Mouse (Mus musculus) CH12.LX (cell line): ENCODE results near the gene Mllt10. TPM values are rescaled to one million over a fixed set of nuclear protein-coding genes. Genes with fewer than 3 reads are reported as not detected.

Experiments used
- DNase-seq: peaks from one replicate; pipeline ENCODE4 v3.0.0-alpha.2; 2013; ENCODE audit errors: extremely low read depth
- H3K27ac ChIP-seq: 2 replicates; pipeline ENCODE4 v1.5.1; 2012; ENCODE audit warnings: low read depth, mild to moderate bottlenecking, control low read depth, moderate library complexity; ENCODE audit not compliant: insufficient read depth
- H3K27me3 ChIP-seq: replicated peaks from 2 replicates; pipeline ENCODE3; 2012; ENCODE audit warnings: inconsistent platforms
- H3K36me3 ChIP-seq, 2 experiments: replicated peaks in 1 of 2; 2 replicates each; pipeline versions ENCODE3 to v1.6.1; 2012; ENCODE audit warnings: inconsistent platforms in 1 of 2, low read length in 1 of 2, mild to moderate bottlenecking in 1 of 2, mixed read lengths in 1 of 2, moderate library complexity in 1 of 2; ENCODE audit not compliant: control insufficient read depth in 1 of 2, insufficient read depth in 1 of 2
- H3K4me1 ChIP-seq, 2 experiments: 2 replicates each; pipeline ENCODE4 v1.6.1; 2012; ENCODE audit warnings: inconsistent platforms in 1 of 2, moderate library complexity in 1 of 2; ENCODE audit not compliant: insufficient read depth in 2 of 2, control insufficient read depth in 1 of 2
- H3K4me2 ChIP-seq: 2 replicates; pipeline ENCODE4 v1.6.1; 2012; ENCODE audit warnings: low read depth, mild to moderate bottlenecking, control low read depth; ENCODE audit not compliant: poor library complexity, insufficient read depth, severe bottlenecking
- H3K4me3 ChIP-seq, 3 experiments: fragments of 150-350 bp in 1 of 3; sonication (generic) in 1 of 3; replicated peaks in 1 of 3; 2 replicates each; pipeline versions ENCODE3 to v1.5.1; 2011 to 2012; ENCODE audit warnings: low read depth in 2 of 3, low read length in 2 of 3, mild to moderate bottlenecking in 2 of 3, moderate library complexity in 2 of 3, control low read depth in 1 of 3, improper control_type of control experiment in 1 of 3, inconsistent platforms in 1 of 3, mixed read lengths in 1 of 3; ENCODE audit not compliant: poor library complexity in 1 of 3
- H3K79me2 ChIP-seq: replicated peaks from 2 replicates; pipeline ENCODE4 v1.6.1; 2012; ENCODE audit warnings: mild to moderate bottlenecking, moderate library complexity; ENCODE audit not compliant: control insufficient read depth, poor library complexity, insufficient read depth, severe bottlenecking; ENCODE audit errors: extremely low read depth
- H3K9ac ChIP-seq: 2 replicates; pipeline ENCODE4 v1.6.1; 2012; ENCODE audit warnings: low read depth, mild to moderate bottlenecking, control low read depth, moderate library complexity; ENCODE audit not compliant: insufficient read depth
- H3K9me3 ChIP-seq: replicated peaks from 2 replicates; pipeline ENCODE3; 2012; ENCODE audit warnings: low read length, inconsistent platforms, mixed read lengths
- BHLHE40 ChIP-seq: IDR thresholded peaks from 2 replicates; pipeline ENCODE4 v1.6.1; 2011; ENCODE audit warnings: mild to moderate bottlenecking, low read depth, low read length, improper control_type of control experiment
- CHD1 ChIP-seq: IDR thresholded peaks from 2 replicates; pipeline ENCODE4 v1.6.1; 2012; ENCODE audit warnings: low read depth, low read length, improper control_type of control experiment, inconsistent platforms
- CHD2 ChIP-seq: IDR thresholded peaks from 2 replicates; pipeline ENCODE4 v1.6.1; 2011; ENCODE audit warnings: low read length, improper control_type of control experiment
- ELF1 ChIP-seq: IDR thresholded peaks from 2 replicates; pipeline ENCODE4 v1.6.1; 2014; ENCODE audit warnings: low read depth, mild to moderate bottlenecking, inconsistent platforms, low read length, improper control_type of control experiment
- EP300 ChIP-seq: IDR thresholded peaks from 2 replicates; pipeline ENCODE4 v1.6.1; 2011; ENCODE audit warnings: low read length, improper control_type of control experiment
- ETS1 ChIP-seq: conservative IDR thresholded peaks from 2 replicates; pipeline ENCODE4 v1.6.1; 2012; ENCODE audit warnings: low read depth, mild to moderate bottlenecking, inconsistent platforms, low read length, improper control_type of control experiment, moderate library complexity
- HCFC1 ChIP-seq: IDR thresholded peaks from 2 replicates; pipeline ENCODE4 v1.6.1; 2012; ENCODE audit warnings: low read depth, mild to moderate bottlenecking, inconsistent platforms, low read length, improper control_type of control experiment
- IRF4 ChIP-seq: IDR thresholded peaks from 2 replicates; pipeline ENCODE4 v1.6.1; 2014; ENCODE audit warnings: low read depth, mild to moderate bottlenecking, inconsistent platforms, low read length, improper control_type of control experiment
- JUN ChIP-seq: IDR thresholded peaks from 2 replicates; pipeline ENCODE4 v1.6.1; 2011; ENCODE audit warnings: low read depth, mild to moderate bottlenecking, low read length, improper control_type of control experiment, moderate library complexity; ENCODE audit not compliant: insufficient read depth
- JUND ChIP-seq: conservative IDR thresholded peaks from 2 replicates; pipeline ENCODE4 v1.6.1; 2011; ENCODE audit warnings: low read depth, low read length, improper control_type of control experiment
- KAT2A ChIP-seq: IDR thresholded peaks from 2 replicates; pipeline ENCODE4 v1.6.1; 2012; ENCODE audit warnings: low read length, improper control_type of control experiment, inconsistent platforms; ENCODE audit not compliant: insufficient replicate concordance
- MAFK ChIP-seq: IDR thresholded peaks from 2 replicates; pipeline ENCODE4 v1.6.1; 2011; ENCODE audit warnings: low read length, improper control_type of control experiment; ENCODE audit not compliant: insufficient replicate concordance
- MAZ ChIP-seq: IDR thresholded peaks from 2 replicates; pipeline ENCODE4 v1.6.1; 2012; ENCODE audit warnings: low read depth, mild to moderate bottlenecking, inconsistent platforms, low read length, improper control_type of control experiment, moderate library complexity
- MEF2A ChIP-seq: IDR thresholded peaks from 2 replicates; pipeline ENCODE4 v1.6.1; 2014; ENCODE audit warnings: low read depth, mild to moderate bottlenecking, inconsistent platforms, low read length, improper control_type of control experiment, borderline replicate concordance
- MXI1 ChIP-seq: IDR thresholded peaks from 2 replicates; pipeline ENCODE4 v1.6.1; 2011; ENCODE audit warnings: mild to moderate bottlenecking, low read depth, low read length, improper control_type of control experiment
- MYC ChIP-seq: IDR thresholded peaks from 2 replicates; pipeline ENCODE4 v1.6.1; 2011; ENCODE audit warnings: low read depth, mild to moderate bottlenecking, improper control_type of control experiment, low read length
- NELFE ChIP-seq: IDR thresholded peaks from 2 replicates; pipeline ENCODE4 v1.6.1; 2011; ENCODE audit warnings: low read depth, low read length, improper control_type of control experiment
- POLR2A ChIP-seq: IDR thresholded peaks from 2 replicates; pipeline ENCODE4 v1.6.1; 2011; ENCODE audit warnings: low read depth, mild to moderate bottlenecking, improper control_type of control experiment, low read length
- POLR2AphosphoS2 ChIP-seq: IDR thresholded peaks from 2 replicates; pipeline ENCODE4 v1.6.1; 2011; ENCODE audit warnings: low read depth, low read length, improper control_type of control experiment
- RAD21 ChIP-seq: IDR thresholded peaks from 2 replicates; pipeline ENCODE4 v1.6.1; 2011; ENCODE audit warnings: low read depth, mild to moderate bottlenecking, low read length, improper control_type of control experiment, moderate library complexity
- RCOR1 ChIP-seq: conservative IDR thresholded peaks from 2 replicates; pipeline ENCODE4 v1.6.1; 2012; ENCODE audit warnings: low read depth, mild to moderate bottlenecking, inconsistent platforms, low read length, improper control_type of control experiment
- SIN3A ChIP-seq: IDR thresholded peaks from 2 replicates; pipeline ENCODE4 v1.6.1; 2012; ENCODE audit warnings: low read length, improper control_type of control experiment, inconsistent platforms
- SMC3 ChIP-seq: IDR thresholded peaks from 2 replicates; pipeline ENCODE4 v1.6.1; 2011; ENCODE audit warnings: low read depth, low read length, improper control_type of control experiment
- TCF12 ChIP-seq: IDR thresholded peaks from 2 replicates; pipeline ENCODE4 v1.6.1; 2014; ENCODE audit warnings: low read depth, mild to moderate bottlenecking, inconsistent platforms, low read length, improper control_type of control experiment
- USF2 ChIP-seq: conservative IDR thresholded peaks from 2 replicates; pipeline ENCODE4 v1.6.1; 2011; ENCODE audit warnings: low read depth, low read length, improper control_type of control experiment
- ZMIZ1 ChIP-seq: IDR thresholded peaks from 2 replicates; pipeline ENCODE4 v1.6.1; 2012; ENCODE audit warnings: low read depth, mild to moderate bottlenecking, inconsistent platforms, low read length, improper control_type of control experiment
- dilution Hi-C: fragments of 300-500 bp; cut with MboI; formaldehyde crosslinking; loops from 2 replicates; pipeline ENCODE4 v1.14.3; 2020; ENCODE audit warnings: low sequenced_read_pairs; ENCODE audit not compliant: extremely low pct_unique_long_range_greater_than_20kb, extremely low pct_ligation_motif_present
- in situ Hi-C: fragments of 300-500 bp; cut with MboI; formaldehyde crosslinking; loops from 3 replicates; pipeline ENCODE4 v1.14.3; 2019; ENCODE audit warnings: low sequenced_read_pairs, low pct_ligation_motif_present, low pct_unique_long_range_greater_than_20kb, mixed read lengths
- polyA plus RNA-seq: library from polyadenylated mRNA; unstranded; fragments of >175 nt; gene quantifications from 2 replicates; pipeline ENCODE4 v1.2.1, GENCODE M21; 2012; ENCODE audit warnings: low read depth; ENCODE audit not compliant: insufficient read length
- total RNA-seq, 2 experiments: library from RNA; depleted of rRNA; stranded (reverse); fragments of 300-350 nt in 1 of 2; fragments of >200 nt in 1 of 2; gene quantifications; 2 replicates each; pipeline ENCODE4 v1.2.3; 2012 to 2014

Mllt10 gene
- total and polyA plus RNA-seq, 3 experiments = 22.0 to 39.2 (median 27.2) TPM

- peak; percentile 10; the same call in 1 of the 2 replicates for TF ChIP-seq MYC
- no peak for TF ChIP-seq JUN
- no peak for TF ChIP-seq POLR2AphosphoS2
Observed at GRCm38 (mm10) chr2:18064941-18065707, 10.1 kb downstream of the Mllt10 start (continued).

- DNase-seq = no peak
- peak overlapping the region; percentile 53 for H3K27ac ChIP-seq
Observed at GRCm38 (mm10) chr2:18065708-18066030, 10.6 kb downstream of the Mllt10 start.

GRCm38 (mm10) chr2:18066436-18066835 lies 11.4 kb downstream of the Mllt10 start:
- Histone ChIP-seq H3K4me3 (no peak overlapping the region), H3K9me3 (no peaks in the 10 kb centered on the region), H3K79me2 (peaks cover 42% of the 10 kb centered on the region), H3K36me3 (peaks cover 4 to 30% of the 10 kb centered on the region in 2 experiments), H3K27ac (no peak overlapping the region), H3K27me3 (no peaks in the 10 kb centered on the region), H3K4me2 (peak overlapping the region; percentile 74), H3K9ac (peak overlapping the region; percentile 99; the same call in 1 of the 2 replicates), H3K4me1 (peaks cover 0 to 28% of the 10 kb centered on the region in 2 experiments; a peak in 2 of 4 replicates)
- dilution Hi-C loops (no loop called here), in situ Hi-C loops (no loop called here)
- no peak for DNase-seq
- no peak for TF ChIP-seq KAT2A
- TF ChIP-seq USF2 = no peak
- no peak for TF ChIP-seq HCFC1
- no peak for TF ChIP-seq MAFK
- no peak for TF ChIP-seq MYC
- no peak for TF ChIP-seq POLR2A
- no peak for TF ChIP-seq MXI1
- TF ChIP-seq MEF2A = no peak
- no peak for TF ChIP-seq JUN
- TF ChIP-seq CHD2 = no peak
- no peak for TF ChIP-seq RAD21
- no peak for TF ChIP-seq ELF1
- no peak for TF ChIP-seq JUND
- TF ChIP-seq CHD1 = no peak
- TF ChIP-seq ZMIZ1 = no peak
- TF ChIP-seq TCF12 = no peak
- TF ChIP-seq RCOR1 = no peak
- TF ChIP-seq, all 38 proteins: peak for 0

More at GRCm38 (mm10) chr2:18065708-18066030, 10.6 kb downstream of the Mllt10 start:
- in situ Hi-C loops (no loop called here), dilution Hi-C loops (no loop called here)
- H3K9ac ChIP-seq = peak overlapping the region; percentile 99
- H3K4me2 ChIP-seq = peak overlapping the region; percentile 74
- peaks cover 0 to 28% of the 10 kb centered on the region in 2 experiments; a peak in 2 of 4 replicates for H3K4me1 ChIP-seq
- H3K36me3 ChIP-seq = peaks cover 4 to 25% of the 10 kb centered on the region in 2 experiments
- no peaks in the 10 kb centered on the region for H3K27me3 ChIP-seq
- peaks cover 39% of the 10 kb centered on the region for H3K79me2 ChIP-seq
- H3K4me3 ChIP-seq = peak overlapping the region; percentile 56 to 91 (median 70)
- TF ChIP-seq IRF4 (no peak), MAZ (no peak), NELFE (no peak), BHLHE40 (no peak), MEF2A (no peak), SMC3 (no peak), JUND (no peak), MYC (no peak; the same call in 1 of the 2 replicates), ETS1 (no peak), SIN3A (no peak; the same call in 1 of the 2 replicates), RAD21 (no peak), EP300 (no peak)
- no peaks in the 10 kb centered on the region for H3K9me3 ChIP-seq
